Mouse (Mus musculus) cerebral cortex, adult 2 months (tissue): Measurements from ENCODE around the gene Kazn.

Experiments used
- WGBS: fragments of 180-500 bp; shearing (Covaris S2); methylation state at CpG from one replicate; pipeline ENCODE4 v1.1.7; 2018; 5-methylcytosine and 5-hydroxymethylcytosine counted together

Kazn gene

GRCm38 (mm10) chr4:142242164-142242563 is 3.0 kb upstream of the Kazn start:
- WGBS = 90% methylated on average over 4 of the region's 4 CpGs

DNA sequence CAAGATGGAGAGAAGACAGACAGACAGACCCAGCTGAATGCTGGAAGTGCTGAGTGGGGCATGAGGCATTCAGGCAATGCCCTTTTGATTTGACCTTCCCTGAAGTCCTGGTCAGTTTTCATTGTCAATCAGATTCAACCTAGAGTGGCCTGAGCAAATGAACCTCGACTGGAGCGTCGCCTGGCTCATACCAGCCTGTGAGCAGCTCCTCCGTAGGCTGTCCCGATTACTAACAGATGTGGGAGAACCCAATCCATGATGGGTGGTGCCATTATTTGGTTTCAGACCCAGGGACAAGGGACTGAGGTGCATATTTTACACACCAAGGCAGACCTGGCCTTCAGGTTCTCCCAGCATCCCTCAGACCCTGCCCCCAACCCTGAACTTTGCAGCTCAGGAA is 1.7 kb upstream of the Kazn start:
- WGBS = 90% methylated on average over 5 of the region's 5 CpGs

DNA sequence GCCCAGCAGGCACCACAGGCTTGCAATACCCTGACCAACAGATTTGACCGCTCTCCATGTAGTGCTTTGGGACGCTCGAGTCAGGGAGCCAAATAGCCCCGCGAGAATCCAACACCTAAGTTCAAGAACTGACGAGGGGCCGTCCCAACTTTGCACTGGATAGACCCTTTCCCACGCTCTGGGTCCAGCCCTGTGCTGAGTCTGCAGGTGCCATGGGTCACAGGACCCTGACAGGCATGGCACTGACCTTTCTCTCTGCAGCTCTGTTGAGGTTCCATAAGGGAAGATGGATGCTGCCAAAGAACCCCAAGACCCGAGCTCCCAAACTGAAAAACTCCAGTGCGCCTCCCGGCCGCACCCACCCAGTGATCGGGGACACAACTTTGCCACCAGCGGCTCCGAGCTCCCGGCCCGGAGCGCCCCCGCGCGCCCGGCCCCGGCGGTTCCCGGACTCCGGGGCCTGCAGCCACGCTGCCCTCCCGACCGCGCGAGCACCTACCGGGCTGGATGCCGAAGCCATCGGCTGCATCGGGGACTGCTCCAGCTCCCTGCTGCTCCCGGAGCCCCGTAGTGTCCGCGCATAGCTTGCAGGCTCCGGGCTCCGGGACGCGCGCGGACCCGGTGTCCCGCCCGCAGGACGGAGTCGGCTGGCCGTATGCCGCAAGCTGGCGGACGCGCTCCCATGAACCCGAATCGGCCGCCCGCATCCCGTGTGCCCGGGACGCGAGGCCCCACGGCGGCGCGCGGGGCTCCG is 538 bp downstream of the Kazn start:
- WGBS = 1% methylated on average over 69 of the region's 69 CpGs

DNA sequence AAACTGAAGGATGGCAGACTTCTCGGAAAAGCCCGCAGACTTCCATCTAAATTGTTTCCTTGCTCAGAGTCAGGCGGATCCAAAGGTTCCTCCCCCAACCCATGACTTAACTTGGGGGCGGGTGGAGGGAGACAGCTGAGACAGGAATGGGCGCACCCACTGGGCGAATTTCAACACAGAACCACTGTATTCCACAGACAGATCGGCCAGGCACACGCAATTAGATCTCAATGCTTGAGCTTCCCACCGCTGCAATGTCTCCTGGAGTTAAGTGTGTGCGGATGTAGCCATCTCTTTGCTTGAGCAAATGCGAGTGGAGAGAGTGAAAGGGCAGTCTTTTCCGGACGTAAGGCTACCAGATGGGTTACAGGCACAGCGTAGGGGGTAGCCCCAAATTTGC is 1.2 kb downstream of the Kazn start:
- WGBS = 29% methylated on average over 14 of the region's 14 CpGs

GRCm38 (mm10) chr4:142236681-142237080 is 2.5 kb downstream of the Kazn start:
- 83% methylated on average over 4 of the region's 4 CpGs for WGBS

DNA sequence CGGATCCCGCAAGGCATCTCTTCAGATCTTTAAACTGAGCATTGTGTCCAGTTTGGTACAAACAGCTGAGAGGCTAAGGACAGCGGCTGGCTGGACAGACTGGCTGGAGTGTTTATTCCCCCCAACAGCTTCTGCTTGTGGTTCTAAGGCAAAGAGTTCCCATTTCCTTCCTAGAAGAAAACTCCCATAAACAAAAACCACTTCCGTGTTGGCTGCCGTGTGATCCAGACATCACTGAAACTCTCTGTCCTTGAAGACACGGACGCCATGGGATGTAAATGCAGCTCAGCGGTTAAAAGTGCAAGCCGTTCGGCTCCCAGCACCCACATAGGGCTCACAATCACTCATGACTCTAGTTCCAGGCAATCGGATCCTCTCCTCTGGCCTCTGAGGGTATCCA is 3.8 kb downstream of the Kazn start:
- 66% methylated on average over 11 of the region's 11 CpGs for WGBS

DNA sequence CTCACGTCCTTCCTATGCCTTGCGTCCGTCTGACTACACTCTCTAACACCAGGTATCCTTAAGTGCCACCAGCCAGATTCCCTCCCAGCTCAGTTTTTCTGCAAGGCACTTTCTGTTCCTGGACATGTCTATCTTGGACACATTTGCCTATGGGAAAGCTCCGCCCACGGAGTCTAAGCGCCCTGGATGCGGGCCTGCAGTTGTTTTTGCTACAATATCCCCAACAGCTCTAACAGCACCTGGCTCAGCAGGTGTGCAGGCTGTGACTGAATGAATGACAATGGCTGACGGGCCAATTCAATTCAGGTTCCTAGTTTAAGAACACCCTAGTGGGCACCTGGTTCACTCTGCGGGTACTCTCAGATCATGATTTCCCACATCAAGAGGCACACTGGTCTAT is 4.4 kb downstream of the Kazn start:
- 59% methylated on average over 9 of the region's 9 CpGs for WGBS

- 59% methylated on average over 13 of the region's 13 CpGs for whole genome bisulfite sequencing
Observed at GRCm38 (mm10) chr4:142228821-142229575, 10.2 kb downstream of the Kazn start.

DNA sequence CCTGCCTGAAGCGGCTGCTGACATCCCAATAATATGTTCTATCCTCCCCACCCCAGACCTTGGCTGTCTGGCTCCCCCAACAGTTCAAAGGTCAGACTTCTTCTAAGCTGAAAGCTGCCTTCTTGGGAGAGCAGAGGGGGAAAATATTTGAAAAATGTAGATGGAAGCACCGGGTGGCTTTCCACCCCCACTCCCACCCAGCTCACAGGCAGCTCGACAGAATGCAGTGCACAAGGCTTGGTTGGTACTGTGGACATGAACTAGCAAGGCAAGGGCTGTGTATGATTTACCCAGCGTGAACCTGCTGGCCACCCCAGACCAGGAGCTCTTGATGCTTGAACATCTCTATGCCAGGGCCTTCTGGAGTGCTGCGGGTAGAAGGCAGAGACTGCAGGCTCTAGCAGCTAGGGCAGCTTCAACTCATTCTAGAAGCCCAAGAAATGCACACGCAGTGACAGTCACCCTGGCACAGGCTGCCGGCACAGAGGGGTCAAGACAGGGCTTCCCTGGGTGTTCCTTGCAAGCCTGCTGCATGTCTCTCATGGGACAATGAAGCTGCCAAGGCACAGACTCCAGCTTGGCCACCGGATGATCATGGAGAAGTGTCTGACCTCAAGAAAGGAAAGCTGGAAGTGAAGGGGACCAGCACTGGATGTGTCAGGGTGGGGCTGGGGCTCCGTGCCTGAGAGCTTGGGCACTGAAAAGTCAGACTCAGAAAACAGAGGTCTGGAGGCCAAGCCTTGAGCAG is 15.1 kb downstream of the Kazn start:
- 71% methylated on average over 9 of the region's 9 CpGs for WGBS

- WGBS = 47% methylated on average over 1 of the region's 1 CpGs
Observed at GRCm38 (mm10) chr4:142222385-142222784, 16.8 kb downstream of the Kazn start.

DNA sequence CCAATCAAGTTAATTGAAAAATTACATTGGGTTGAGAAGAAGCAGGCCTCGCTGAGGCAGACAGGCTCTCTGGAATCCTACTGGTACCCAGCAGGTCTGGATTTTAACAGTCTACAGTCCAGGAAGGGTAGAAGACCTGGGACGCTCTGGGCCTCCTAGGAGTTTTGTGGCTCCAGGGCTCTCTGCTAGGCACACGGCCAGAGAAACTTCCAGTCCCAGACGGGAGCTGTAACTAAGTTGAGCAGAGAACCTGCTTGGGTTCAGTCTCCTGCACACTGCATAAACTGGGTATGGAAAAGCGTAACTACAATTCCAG is 17.5 kb downstream of the Kazn start:
- 67% methylated on average over 5 of the region's 5 CpGs for WGBS

GRCm38 (mm10) chr4:142221025-142221756 is 18.0 kb downstream of the Kazn start:
- WGBS = 78% methylated on average over 18 of the region's 18 CpGs

GRCm38 (mm10) chr4:142218997-142219396 is 20.2 kb downstream of the Kazn start:
- 83% methylated on average over 8 of the region's 8 CpGs for WGBS

DNA sequence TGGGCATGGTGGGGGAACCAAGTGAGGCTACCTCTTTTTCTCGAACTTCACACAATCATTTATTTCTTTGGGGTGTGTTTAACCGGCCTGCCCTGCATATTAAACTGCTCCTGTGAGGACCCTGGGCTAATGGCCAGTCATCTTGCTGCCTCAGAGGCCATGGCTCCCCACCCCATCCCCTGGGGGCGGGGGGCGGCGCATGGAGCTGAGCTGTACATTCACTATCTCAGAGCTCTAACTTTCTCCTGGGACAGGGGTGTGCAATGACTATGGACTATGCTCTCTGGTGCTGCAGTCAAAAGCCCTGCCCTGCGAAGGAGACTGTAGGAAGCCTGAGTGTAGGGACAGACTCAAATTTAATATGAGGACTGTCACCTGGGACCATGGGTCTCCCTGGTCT is 22.2 kb downstream of the Kazn start:
- 83% methylated on average over 6 of the region's 6 CpGs for WGBS

DNA sequence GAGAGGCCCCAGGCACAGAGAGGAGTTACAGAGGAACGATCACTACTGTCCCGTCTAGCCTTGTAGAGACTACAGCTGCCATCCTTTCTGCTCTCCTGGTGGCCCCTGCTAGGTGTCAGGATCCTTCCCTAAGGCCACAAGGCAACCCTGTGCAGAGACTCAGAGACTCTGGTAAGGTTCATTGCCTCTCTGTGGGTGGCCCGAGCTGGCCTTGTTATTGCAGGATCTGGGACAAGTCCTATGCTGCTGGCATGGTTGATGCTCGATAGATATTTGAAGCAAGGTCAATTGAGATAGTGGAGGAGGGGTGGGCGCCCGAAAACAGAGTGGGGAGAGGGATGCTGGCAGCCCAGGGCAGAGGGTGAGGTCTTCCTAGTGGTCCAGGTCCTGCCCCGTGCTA is 23.4 kb downstream of the Kazn start:
- WGBS = 80% methylated on average over 7 of the region's 7 CpGs

DNA sequence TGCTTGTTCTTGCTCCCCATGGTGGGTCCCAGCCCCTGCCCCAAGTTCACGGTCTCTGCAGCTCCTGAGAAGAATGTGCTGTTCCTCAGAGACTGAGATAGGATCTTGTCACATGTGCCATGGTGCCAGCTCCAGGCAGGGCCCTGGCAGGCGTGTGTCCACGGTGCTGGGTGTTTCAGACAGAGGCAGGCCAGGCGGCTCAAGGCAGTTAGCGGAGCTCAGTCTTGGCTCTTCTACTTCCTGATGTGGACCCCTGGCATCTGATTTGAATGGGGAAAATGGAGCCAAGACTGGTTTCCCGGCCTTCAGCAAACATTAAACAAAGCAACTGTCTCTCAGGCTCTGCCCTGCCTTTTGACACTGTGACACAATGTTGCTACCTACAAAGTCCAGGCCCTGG is 24.7 kb downstream of the Kazn start:
- WGBS = 53% methylated on average over 6 of the region's 6 CpGs

DNA sequence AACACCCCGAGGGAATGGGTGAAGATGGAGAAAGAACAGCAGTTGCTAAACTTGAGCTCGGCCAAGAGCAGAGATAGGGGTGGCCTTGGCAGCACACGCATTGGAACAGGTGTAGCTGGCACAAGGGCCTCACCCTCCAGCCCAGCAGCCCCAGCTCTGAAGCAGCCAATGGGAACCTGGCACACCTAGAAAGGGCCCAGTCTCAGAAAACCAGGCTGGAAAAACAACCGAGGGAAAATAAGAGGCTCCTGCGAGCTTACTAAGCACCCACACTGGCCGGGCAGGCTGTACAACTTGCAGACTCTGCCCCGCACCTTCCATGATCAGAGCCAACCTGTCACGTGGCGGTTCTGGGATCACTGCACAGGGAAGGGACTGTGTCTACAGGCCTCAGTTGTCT is 26.8 kb downstream of the Kazn start:
- 80% methylated on average over 9 of the region's 9 CpGs for WGBS

GRCm38 (mm10) chr4:142209884-142210283 is 29.3 kb downstream of the Kazn start:
- 67% methylated on average over 9 of the region's 9 CpGs for WGBS

DNA sequence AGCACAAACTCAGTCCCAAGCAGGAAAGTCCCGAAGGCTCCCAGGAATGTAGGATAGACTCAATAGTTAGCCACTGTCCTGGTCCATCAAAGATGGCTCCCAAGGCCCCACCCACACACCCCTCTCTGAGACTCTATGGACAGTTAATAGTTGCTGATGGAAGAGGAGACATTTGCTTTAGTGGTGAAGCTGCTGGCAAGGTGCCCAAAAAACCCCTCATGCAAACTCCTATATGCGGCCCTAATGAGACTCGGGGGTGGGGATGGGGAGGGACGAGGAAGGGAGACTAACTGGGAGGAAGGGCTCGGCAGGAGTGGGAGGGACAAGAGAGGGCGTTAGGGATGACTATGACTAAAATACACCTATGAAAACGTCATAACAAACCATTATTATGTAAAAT is 29.7 kb downstream of the Kazn start:
- 51% methylated on average over 7 of the region's 7 CpGs for WGBS

DNA sequence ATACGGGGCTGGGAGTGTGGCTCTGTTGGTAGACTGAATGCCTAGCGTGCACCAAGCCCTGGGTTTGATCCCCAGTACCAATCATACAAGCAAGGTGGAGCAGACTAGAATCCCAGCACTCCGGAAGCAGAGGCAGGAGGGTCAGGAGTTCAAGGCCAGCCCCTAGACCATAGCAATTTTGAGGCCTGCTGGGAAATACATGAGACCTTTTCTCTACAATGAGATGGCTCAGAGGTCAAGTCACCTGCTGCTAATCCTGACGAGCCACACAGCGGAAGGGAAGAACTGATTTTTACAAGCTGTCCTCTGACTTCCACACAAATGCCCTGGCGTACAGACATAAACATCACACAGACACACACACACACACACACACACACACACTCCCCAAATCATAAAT is 33.5 kb downstream of the Kazn start:
- 95% methylated on average over 6 of the region's 6 CpGs for WGBS

DNA sequence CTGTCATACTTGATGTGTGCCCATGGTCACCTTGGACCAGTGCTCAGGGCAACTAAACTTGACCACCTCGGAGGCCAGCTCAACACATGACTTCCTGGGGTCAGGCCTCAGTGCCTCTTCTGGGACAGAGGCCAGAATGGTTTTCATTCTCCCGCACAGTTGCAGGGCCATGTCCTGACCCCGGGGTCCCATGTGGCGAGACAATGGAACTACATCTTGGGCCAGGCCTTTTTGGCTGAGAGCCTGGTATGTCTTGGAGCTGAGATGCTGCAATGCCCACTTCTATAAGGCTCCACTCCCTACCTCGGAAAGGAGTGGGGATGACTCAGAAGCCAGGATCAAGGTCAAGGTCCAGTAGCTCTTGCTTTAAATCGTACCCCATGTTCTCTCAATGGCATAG is 42.6 kb downstream of the Kazn start:
- 61% methylated on average over 6 of the region's 6 CpGs for WGBS

DNA sequence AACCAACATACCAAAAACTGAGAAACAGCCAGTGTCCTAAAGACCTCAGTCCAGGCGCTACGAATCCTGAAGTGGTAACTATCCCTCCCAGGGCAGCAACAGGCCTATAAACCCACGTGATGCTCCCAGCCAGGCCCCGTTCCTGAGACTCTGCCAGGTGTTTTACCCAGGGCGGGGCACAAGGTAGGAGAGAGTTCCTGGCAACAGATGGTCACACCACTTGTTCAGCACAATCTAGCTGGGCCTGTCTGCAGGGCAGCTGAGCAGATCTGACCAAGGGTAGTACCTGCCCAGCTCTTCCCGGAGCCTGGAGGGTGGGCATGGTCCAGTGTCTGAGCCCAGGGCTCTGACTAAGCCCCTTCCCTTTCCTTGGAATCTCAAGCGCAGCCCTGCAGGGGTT is 45.4 kb downstream of the Kazn start:
- WGBS = 90% methylated on average over 7 of the region's 7 CpGs
